Mouse (Mus musculus): ENCODE data around the gene Emp3. TPM values are rescaled to one million over a fixed set of nuclear protein-coding genes. Genes with fewer than 3 reads are reported as not detected.

The Emp3 gene
- total and polyA plus RNA-seq, 3 experiments: 18.8 to 135 (median 56.6) TPM

- in situ Hi-C loops (cut with MboI; ENCODE audit: low pct_ligation_motif_present, low pct_unique_long_range_greater_than_20kb, low sequenced_read_pairs): loop anchor here (5.0 kb wide), 2 partner anchors 70 kb away; partner anchors contain the start of gene Kdelr1
- dilution Hi-C loops (cut with MboI; ENCODE audit: extremely low pct_ligation_motif_present, extremely low pct_unique_long_range_greater_than_20kb, low sequenced_read_pairs): no loop called here
- Histone ChIP-seq H3K27me3 (replicated peaks) (peaks cover 6% of the 10 kb centered on the region), H3K4me1 (ENCODE audit: control insufficient read depth in 1 of 2, insufficient read depth in 2 of 2) (no peaks in the 10 kb centered on the region), H3K9ac (ENCODE audit: insufficient read depth, low read depth) (no peak overlapping the region), H3K27ac (ENCODE audit: insufficient read depth, low read depth) (no peak overlapping the region), H3K4me3 (replicated peaks in 1 of 3; ENCODE audit: low read depth in 2 of 3, low read length in 2 of 3, poor library complexity in 1 of 3) (no peak overlapping the region), H3K9me3 (replicated peaks; ENCODE audit: low read length) (no peaks in the 10 kb centered on the region), H3K79me2 (replicated peaks; ENCODE audit: control insufficient read depth, extremely low read depth, insufficient read depth, poor library complexity, severe bottlenecking) (no peaks in the 10 kb centered on the region), H3K36me3 (replicated peaks in 1 of 2; ENCODE audit: control insufficient read depth in 1 of 2, insufficient read depth in 1 of 2, low read length in 1 of 2) (no peaks in the 10 kb centered on the region), H3K4me2 (ENCODE audit: insufficient read depth, low read depth, poor library complexity, severe bottlenecking) (no peak overlapping the region)
- TF ChIP-seq IRF4 (IDR thresholded peaks at IDR 0.05; ENCODE audit: low read depth, low read length) (no peak), MAZ (IDR thresholded peaks at IDR 0.05; ENCODE audit: low read depth, low read length) (no peak), PAX5 (IDR thresholded peaks at IDR 0.05; ENCODE audit: low read length) (no peak), TBP (conservative IDR thresholded peaks at IDR 0.05; ENCODE audit: low read depth, low read length) (no peak), MYC (IDR thresholded peaks at IDR 0.05; ENCODE audit: low read depth, low read length) (no peak), NELFE (IDR thresholded peaks at IDR 0.05; ENCODE audit: low read depth, low read length) (no peak)
- DNase-seq (ENCODE audit: extremely low read depth): no peak
Measured at GRCm38 (mm10) chr7:45941986-45942385, 20.8 kb upstream of the Emp3 start.

- dilution Hi-C loops (cut with MboI; ENCODE audit: extremely low pct_ligation_motif_present, extremely low pct_unique_long_range_greater_than_20kb, low sequenced_read_pairs): no loop called here
Measured at GRCm38 (mm10) chr7:45939836-45940235, 18.6 kb upstream of the Emp3 start.

GRCm38 (mm10) chr7:45935114-45935513 is 13.9 kb upstream of the Emp3 start:
- dilution Hi-C loops (cut with MboI; ENCODE audit: extremely low pct_ligation_motif_present, extremely low pct_unique_long_range_greater_than_20kb, low sequenced_read_pairs) (no loop called here), in situ Hi-C loops (cut with MboI; ENCODE audit: low pct_ligation_motif_present, low pct_unique_long_range_greater_than_20kb, low sequenced_read_pairs) (no loop called here)
- DNase-seq (ENCODE audit: extremely low read depth): peak; percentile 75
- Histone ChIP-seq H3K27me3 (replicated peaks) (peaks cover 7% of the 10 kb centered on the region), H3K36me3 (replicated peaks in 1 of 2; ENCODE audit: control insufficient read depth in 1 of 2, insufficient read depth in 1 of 2, low read length in 1 of 2) (no peaks in the 10 kb centered on the region), H3K9ac (ENCODE audit: insufficient read depth, low read depth) (no peak overlapping the region), H3K4me2 (ENCODE audit: insufficient read depth, low read depth, poor library complexity, severe bottlenecking) (no peak overlapping the region; the same call in 1 of the 2 replicates), H3K4me3 (replicated peaks in 1 of 3; ENCODE audit: low read depth in 2 of 3, low read length in 2 of 3, poor library complexity in 1 of 3) (no peak overlapping the region), H3K79me2 (replicated peaks; ENCODE audit: control insufficient read depth, extremely low read depth, insufficient read depth, poor library complexity, severe bottlenecking) (no peaks in the 10 kb centered on the region), H3K27ac (ENCODE audit: insufficient read depth, low read depth) (no peak overlapping the region), H3K4me1 (ENCODE audit: control insufficient read depth in 1 of 2, insufficient read depth in 2 of 2) (peaks cover 0 to 4% of the 10 kb centered on the region in 2 experiments; a peak in 1 of 4 replicates), H3K9me3 (replicated peaks; ENCODE audit: low read length) (peaks cover 12% of the 10 kb centered on the region)
- TF ChIP-seq RAD21 (IDR thresholded peaks at IDR 0.05; ENCODE audit: low read depth, low read length) (peak; percentile 69), POLR2A (IDR thresholded peaks at IDR 0.05; ENCODE audit: low read depth, low read length) (no peak), USF2 (conservative IDR thresholded peaks at IDR 0.05; ENCODE audit: low read depth, low read length) (no peak), POLR2AphosphoS2 (IDR thresholded peaks at IDR 0.05; ENCODE audit: low read depth, low read length) (no peak), CHD2 (IDR thresholded peaks at IDR 0.05; ENCODE audit: low read length) (no peak), ZC3H11A (IDR thresholded peaks at IDR 0.05; ENCODE audit: low read depth, low read length) (no peak), MEF2A (IDR thresholded peaks at IDR 0.05; ENCODE audit: borderline replicate concordance, low read depth, low read length) (no peak), MXI1 (IDR thresholded peaks at IDR 0.05; ENCODE audit: low read depth, low read length) (no peak), ZNF384 (IDR thresholded peaks at IDR 0.05; ENCODE audit: low read depth, low read length) (no peak), NELFE (IDR thresholded peaks at IDR 0.05; ENCODE audit: low read depth, low read length) (no peak), ZMIZ1 (IDR thresholded peaks at IDR 0.05; ENCODE audit: low read depth, low read length) (no peak), RCOR1 (conservative IDR thresholded peaks at IDR 0.05; ENCODE audit: low read depth, low read length) (no peak), ETS1 (conservative IDR thresholded peaks at IDR 0.05; ENCODE audit: low read depth, low read length) (no peak), MAZ (IDR thresholded peaks at IDR 0.05; ENCODE audit: low read depth, low read length) (no peak), ZKSCAN1 (IDR thresholded peaks at IDR 0.05; ENCODE audit: borderline replicate concordance, low read depth, low read length) (no peak), KAT2A (IDR thresholded peaks at IDR 0.05; ENCODE audit: insufficient replicate concordance, low read length) (no peak), TCF12 (IDR thresholded peaks at IDR 0.05; ENCODE audit: low read depth, low read length) (no peak), MYC (IDR thresholded peaks at IDR 0.05; ENCODE audit: low read depth, low read length) (peak; percentile 84; the same call in 1 of the 2 replicates)

More at GRCm38 (mm10) chr7:45939836-45940235, 18.6 kb upstream of the Emp3 start:
- DNase-seq (ENCODE audit: extremely low read depth): no peak
- Histone ChIP-seq H3K9ac (ENCODE audit: insufficient read depth, low read depth) (no peak overlapping the region), H3K4me2 (ENCODE audit: insufficient read depth, low read depth, poor library complexity, severe bottlenecking) (no peak overlapping the region), H3K27me3 (replicated peaks) (peaks cover 9% of the 10 kb centered on the region), H3K79me2 (replicated peaks; ENCODE audit: control insufficient read depth, extremely low read depth, insufficient read depth, poor library complexity, severe bottlenecking) (no peaks in the 10 kb centered on the region), H3K36me3 (replicated peaks in 1 of 2; ENCODE audit: control insufficient read depth in 1 of 2, insufficient read depth in 1 of 2, low read length in 1 of 2) (no peaks in the 10 kb centered on the region), H3K4me3 (replicated peaks in 1 of 3; ENCODE audit: low read depth in 2 of 3, low read length in 2 of 3, poor library complexity in 1 of 3) (no peak overlapping the region), H3K4me1 (ENCODE audit: control insufficient read depth in 1 of 2, insufficient read depth in 2 of 2) (no peaks in the 10 kb centered on the region), H3K9me3 (replicated peaks; ENCODE audit: low read length) (no peaks in the 10 kb centered on the region), H3K27ac (ENCODE audit: insufficient read depth, low read depth) (no peak overlapping the region)
- TF ChIP-seq PAX5 (IDR thresholded peaks at IDR 0.05; ENCODE audit: low read length) (no peak), SIN3A (IDR thresholded peaks at IDR 0.05; ENCODE audit: low read length) (no peak), ELF1 (IDR thresholded peaks at IDR 0.05; ENCODE audit: low read depth, low read length) (no peak), GABPA (IDR thresholded peaks at IDR 0.05; ENCODE audit: insufficient replicate concordance, low read depth, low read length) (no peak), JUN (IDR thresholded peaks at IDR 0.05; ENCODE audit: insufficient read depth, low read depth, low read length) (no peak), TBP (conservative IDR thresholded peaks at IDR 0.05; ENCODE audit: low read depth, low read length) (no peak), E2F4 (IDR thresholded peaks at IDR 0.05; ENCODE audit: insufficient replicate concordance, low read depth, low read length) (no peak), POLR2AphosphoS2 (IDR thresholded peaks at IDR 0.05; ENCODE audit: low read depth, low read length) (no peak), MAZ (IDR thresholded peaks at IDR 0.05; ENCODE audit: low read depth, low read length) (no peak), KAT2A (IDR thresholded peaks at IDR 0.05; ENCODE audit: insufficient replicate concordance, low read length) (no peak), JUND (conservative IDR thresholded peaks at IDR 0.05; ENCODE audit: low read depth, low read length) (no peak), RCOR1 (conservative IDR thresholded peaks at IDR 0.05; ENCODE audit: low read depth, low read length) (no peak), EP300 (IDR thresholded peaks at IDR 0.05; ENCODE audit: low read length) (no peak)
- in situ Hi-C loops (cut with MboI; ENCODE audit: low pct_ligation_motif_present, low pct_unique_long_range_greater_than_20kb, low sequenced_read_pairs): loop anchor here (5.0 kb wide), 2 partner anchors 68 to 72 kb away; partner anchors contain the start of gene Kdelr1
